Mouse (Mus musculus) erythroid progenitor cell, adult 5-6 weeks (primary cell): ENCODE data around the gene Rack1. TPM values are rescaled to one million over a fixed set of nuclear protein-coding genes. Genes with fewer than 3 reads are reported as not detected.
"Not testable (repeated sequence)": the region's sequence is repeated elsewhere in the genome, so short reads cannot be mapped to it uniquely, and the experiment has no call there.

ENCODE experiments used
- ATAC-seq: replicated peaks from 2 replicates; pipeline ENCODE4 v1.8.0; 2016; ENCODE audit warnings: moderate number of reproducible peaks, mild to moderate bottlenecking, moderate TSS enrichment, inconsistent platforms; ENCODE audit not compliant: poor library complexity, low FRiP score, severe bottlenecking
- total RNA-seq, 2 experiments: library from RNA; stranded (forward) in 1 of 2; stranded (reverse) in 1 of 2; fragments of 150-400 nt in 1 of 2; fragments of 186-747, 209-891 nt in 1 of 2; gene quantifications; 2 replicates each; pipeline versions ENCODE4 v1.2.3 to v1.2.4; 2015 to 2017; ENCODE audit warnings: low replicate concordance in 2 of 2

Rack1 gene
- total RNA-seq, 2 experiments from 2014 or later, result 220 to 648 TPM

- ATAC-seq, result peak; percentile 91
These were observed 16.9 kb downstream of the Rack1 start, which contains the start of gene Trim41 for GRCm38 (mm10) chr11:48816800-48817665. Gene Trim41, minus strand, starts transcription at chr11:48817353.

GRCm38 (mm10) chr11:48817794-48818193, 17.7 kb downstream of the Rack1 start:
- no peak for ATAC-seq

- peak; percentile 25 for ATAC-seq
These were observed 18.2 kb downstream of the Rack1 start for GRCm38 (mm10) chr11:48818346-48818745.

GRCm38 (mm10) chr11:48819614-48820307, 19.6 kb downstream of the Rack1 start:
- ATAC-seq, result no peak

DNA sequence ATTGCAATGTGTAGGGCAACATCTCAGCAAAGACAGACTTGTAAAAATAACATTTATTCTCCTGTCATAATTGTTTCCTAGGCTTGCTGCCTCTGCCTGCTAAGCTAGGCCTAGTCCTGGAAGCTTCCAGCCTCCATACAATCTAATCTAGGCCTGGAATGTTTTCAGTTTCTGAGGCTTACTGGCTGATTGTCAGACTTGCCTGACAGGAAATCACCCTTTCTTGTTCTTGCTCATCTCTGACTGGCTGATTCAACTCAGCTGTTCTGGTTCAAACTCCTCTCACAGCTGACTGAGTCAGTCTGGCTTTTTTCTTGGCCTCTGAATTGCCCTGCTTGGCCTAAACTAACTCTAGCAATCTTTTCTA, 20.2 kb downstream of the Rack1 start:
- no peak for ATAC-seq

GRCm38 (mm10) chr11:48821299-48821698, 21.2 kb downstream of the Rack1 start:
- ATAC-seq, result not testable (repeated sequence)

DNA sequence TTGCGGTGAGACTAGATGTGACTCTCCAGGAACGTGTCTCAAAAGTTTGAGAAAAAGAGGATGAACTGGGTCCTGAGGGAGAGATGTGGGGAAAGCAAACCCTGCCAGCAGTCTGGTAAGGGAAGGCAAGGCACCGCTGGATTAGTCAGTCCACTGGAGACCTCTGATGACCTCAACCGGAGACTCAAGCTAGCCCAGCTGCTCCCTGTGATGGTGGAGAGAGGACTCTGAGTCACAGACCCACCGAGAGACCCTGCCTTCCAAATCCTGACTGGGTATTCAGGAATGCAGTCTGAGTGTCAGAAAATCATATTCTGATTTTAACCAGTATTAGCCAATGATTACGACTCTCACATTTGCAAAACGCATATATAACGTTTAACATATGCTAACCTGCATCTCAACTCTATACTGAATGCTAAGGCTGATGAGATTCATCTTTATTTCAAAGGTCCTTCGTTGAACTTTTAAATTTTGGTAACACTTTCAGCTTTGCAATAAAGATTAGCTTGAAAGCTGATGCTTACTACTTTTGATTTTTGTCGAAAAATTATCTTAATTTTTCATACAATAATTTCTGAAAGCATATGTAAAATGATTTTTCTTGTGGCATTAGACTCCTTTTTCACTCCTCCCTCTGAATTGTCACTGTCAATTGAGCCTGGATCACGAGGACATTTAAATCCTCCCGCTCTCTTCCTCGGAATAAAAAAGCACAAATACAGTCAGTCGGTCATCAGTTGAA, 22.8 kb downstream of the Rack1 start:
- no peak for ATAC-seq

DNA sequence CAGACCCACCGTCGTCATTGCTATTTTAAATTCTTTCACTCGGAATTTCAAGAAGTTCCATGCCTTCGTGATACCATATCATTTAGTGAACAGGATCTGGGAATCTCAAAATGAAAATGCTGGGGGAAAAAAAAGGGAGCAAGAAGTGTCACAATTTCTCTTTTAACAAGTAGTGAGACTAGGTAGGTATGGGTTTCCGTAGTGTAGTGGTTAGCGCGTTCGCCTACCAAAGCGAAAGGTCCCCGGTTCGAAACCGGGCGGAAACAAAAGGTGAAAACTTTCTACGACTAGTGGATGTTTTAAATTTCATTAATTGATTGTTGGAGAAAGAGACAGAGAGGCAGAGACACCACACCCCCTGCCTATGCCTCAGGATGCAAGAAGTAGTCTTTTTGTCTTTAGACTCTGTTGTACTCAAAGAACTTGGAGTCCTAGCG, 23.4 kb downstream of the Rack1 start:
- peak; percentile 58 for ATAC-seq

DNA sequence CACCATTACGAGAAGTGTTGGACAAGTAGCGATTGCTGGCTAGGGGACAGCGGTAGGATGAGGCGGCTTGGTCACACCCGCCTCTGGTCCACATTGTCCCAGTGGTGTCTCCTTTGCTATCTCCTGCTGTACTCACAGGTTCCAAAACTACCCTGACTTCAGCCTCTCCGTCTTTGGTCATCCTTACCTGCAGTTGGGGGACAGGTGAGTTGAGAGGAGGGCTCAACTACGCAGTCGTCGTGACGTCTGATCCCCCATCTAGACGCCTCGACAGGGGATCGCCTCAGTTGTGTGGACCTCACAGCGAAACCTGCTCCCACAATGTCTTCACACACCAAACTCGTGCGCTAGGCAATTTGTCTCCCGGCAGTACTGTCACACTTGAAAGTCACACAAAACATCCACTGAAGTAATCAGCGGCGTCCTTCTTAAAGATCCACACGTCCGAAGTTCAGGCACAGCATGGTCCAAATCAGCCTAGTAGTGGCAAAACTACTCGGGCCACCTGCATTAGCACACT, 24.2 kb downstream of the Rack1 start:
- no peak for ATAC-seq

- peak; percentile 62 for ATAC-seq
These were observed 26.0 kb downstream of the Rack1 start, which contains the start of the genes Trim7 and Gm12184 for GRCm38 (mm10) chr11:48825979-48826751. Gene Trim7, plus strand, starts transcription at chr11:48826140. Gene Gm12184, minus strand, starts transcription at chr11:48826655.

DNA sequence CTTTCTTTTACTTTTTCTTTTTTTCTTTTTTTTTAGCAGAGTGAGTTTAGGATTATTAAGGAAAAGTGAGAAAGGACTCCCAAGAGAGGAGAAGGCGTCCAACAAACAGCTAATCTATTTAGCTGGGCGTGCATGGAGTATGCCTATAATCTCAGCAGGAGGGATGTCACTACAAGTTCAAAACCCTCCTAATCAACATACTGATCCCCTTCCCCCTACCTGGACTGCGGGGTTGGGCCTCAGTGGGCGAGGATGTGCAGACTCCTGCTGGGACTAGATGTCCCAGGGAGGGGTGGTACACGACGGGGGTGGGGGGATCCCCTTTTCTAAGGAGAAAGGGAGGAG, 26.6 kb downstream of the Rack1 start:
- ATAC-seq, result no peak

- no peak for ATAC-seq
These were observed 27.8 kb downstream of the Rack1 start for GRCm38 (mm10) chr11:48827926-48828325.

DNA sequence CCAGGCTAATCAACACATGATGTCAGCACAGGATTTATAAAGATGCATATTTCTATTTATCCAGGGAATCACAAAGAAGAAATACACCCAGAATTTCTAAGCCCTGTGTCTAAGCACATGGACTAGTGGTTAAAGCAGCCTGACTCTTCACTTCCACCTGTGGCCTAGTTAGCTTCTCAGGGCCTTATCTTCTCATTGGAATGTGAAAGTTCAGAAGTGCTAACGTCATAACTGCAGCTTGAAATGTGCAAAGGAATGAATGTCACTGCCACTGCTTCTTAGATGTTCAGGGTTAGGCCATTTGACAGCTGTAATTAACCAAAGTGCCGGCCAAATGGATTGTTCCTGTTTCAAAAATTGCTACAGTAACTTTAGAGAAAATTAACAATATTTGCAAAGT, 30.1 kb downstream of the Rack1 start:
- no peak for ATAC-seq

- ATAC-seq, result no peak
These were observed 31.1 kb downstream of the Rack1 start for GRCm38 (mm10) chr11:48831273-48831672.

DNA sequence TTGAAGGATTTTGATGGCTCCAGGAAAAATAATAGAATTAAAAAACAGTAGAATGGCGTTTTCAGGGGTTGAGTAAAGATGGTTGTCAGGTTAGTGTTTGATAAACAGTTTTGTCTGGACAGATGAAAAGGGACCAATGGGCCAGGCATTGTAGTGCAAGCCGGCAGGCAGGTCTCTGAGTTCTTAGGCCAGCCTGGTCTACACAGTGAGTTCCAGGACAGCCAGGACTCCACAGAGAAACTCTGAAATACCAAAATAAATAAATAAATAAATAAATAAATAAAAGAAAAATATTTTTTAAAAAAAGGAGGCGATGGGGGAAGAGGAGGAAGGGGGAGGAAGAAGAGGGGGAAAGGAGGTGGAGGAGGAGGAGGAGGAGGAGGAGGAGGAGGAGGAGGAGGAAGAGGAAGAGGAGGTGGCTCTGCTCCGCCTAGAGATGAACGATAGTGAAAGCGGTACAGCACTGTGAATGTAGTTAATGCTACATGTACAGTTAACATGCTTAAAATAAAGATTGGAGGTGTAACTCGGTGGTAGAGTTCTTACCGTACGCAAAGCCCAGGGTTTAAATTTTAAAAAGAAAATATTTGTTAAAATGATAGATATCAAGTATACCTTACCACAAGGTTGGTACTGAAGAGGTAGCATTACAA, 33.1 kb downstream of the Rack1 start:
- peak; percentile 62 for ATAC-seq

DNA sequence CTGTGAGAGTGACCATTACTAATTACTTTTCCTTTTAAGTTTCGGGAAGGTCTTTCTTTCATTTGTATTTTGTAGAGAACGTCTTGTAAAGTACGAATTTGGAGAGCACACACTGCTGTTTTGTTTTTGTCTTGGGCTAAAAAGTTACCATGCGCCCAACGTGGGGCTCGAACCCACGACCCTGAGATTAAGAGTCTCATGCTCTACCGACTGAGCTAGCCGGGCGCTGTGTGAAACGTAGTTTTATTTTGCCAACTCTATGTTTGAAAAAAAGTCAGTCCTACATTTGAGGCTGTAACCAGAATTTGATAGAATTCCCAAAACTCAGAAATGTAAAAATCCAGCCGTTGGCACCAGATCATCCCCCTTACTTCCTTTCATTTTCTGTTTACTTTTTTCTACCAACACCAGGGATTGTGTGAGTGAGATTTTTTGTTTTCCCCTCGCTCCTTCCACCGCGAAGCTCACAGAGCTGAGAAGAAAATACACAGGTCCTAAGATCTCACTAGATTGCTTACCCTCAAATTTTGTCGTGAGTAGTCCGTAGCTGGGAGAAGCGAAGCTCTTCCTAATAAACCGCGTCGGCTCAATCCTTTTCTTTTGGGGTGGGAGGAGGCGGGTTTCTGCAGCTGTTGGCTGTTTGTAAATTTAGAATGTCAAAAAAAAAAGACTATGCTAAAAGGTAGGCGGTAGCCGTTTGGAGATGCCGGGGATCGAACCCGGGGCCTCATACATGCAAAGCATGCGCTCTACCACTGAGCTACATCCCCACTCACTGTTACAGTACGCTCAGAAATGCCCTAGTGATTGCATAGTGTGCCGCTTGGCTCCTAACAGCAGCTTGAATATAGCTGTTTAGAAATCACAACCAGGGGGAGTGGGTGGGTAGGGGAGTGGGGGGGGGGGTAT, 33.9 kb downstream of the Rack1 start:
- peak; percentile 70 for ATAC-seq

- ATAC-seq, result no peak
These were observed 35.8 kb downstream of the Rack1 start for GRCm38 (mm10) chr11:48835923-48836322.

GRCm38 (mm10) chr11:48836990-48837309, 36.8 kb downstream of the Rack1 start:
- no peak for ATAC-seq
